Mouse (Mus musculus): ENCODE measurements around the gene Lrrc2.

- TF ChIP-seq CTCF (IDR thresholded peaks at IDR 0.05; ENCODE audit: control insufficient read depth, insufficient read depth, insufficient replicate concordance, low read depth, low read length), result no peak
- no peak for TF ChIP-seq POLR2A (IDR thresholded peaks at IDR 0.05; ENCODE audit: control insufficient read depth, low read depth, low read length)
Measured at GRCm38 (mm10) chr9:110909371-110909967, 41.9 kb upstream of the Lrrc2 start.
